Mouse (Mus musculus) liver, postnatal 0 days (tissue): Measurements from ENCODE around the gene Cstf1. TPM values are rescaled to one million over a fixed set of nuclear protein-coding genes. Genes with fewer than 3 reads are reported as not detected.

Experiments
- ATAC-seq: fragments of 200-750 bp; cut with Nextera tagmentation; 2 replicates; pipeline ENCODE4 v1.8.0; 2017; ENCODE audit warnings: mild to moderate bottlenecking, moderate library complexity
- DNase-seq: peaks from one replicate; pipeline ENCODE4 v3.0.0-alpha.2; 2016
- H3K27ac ChIP-seq: fragments of 300-500 bp; sonication (generic); 2 replicates; pipeline ENCODE4 v1.5.1; 2014; ENCODE audit warnings: antibody characterized with exemption, moderate library complexity, mild to moderate bottlenecking, low read depth
- H3K27me3 ChIP-seq: fragments of 300-500 bp; sonication (generic); 2 replicates; pipeline ENCODE4 v1.6.1; 2014; ENCODE audit warnings: low read length, control low read depth, mixed read lengths; ENCODE audit not compliant: insufficient read depth
- H3K36me3 ChIP-seq: fragments of 300-500 bp; sonication (generic); replicated peaks from 2 replicates; pipeline ENCODE4 v1.6.1; 2014; ENCODE audit warnings: mild to moderate bottlenecking, control low read depth, low read length, moderate library complexity, mixed read lengths; ENCODE audit not compliant: insufficient read depth
- H3K4me1 ChIP-seq: fragments of 300-500 bp; sonication (generic); 2 replicates; pipeline ENCODE4 v1.6.1; 2014; ENCODE audit warnings: antibody characterized with exemption, mild to moderate bottlenecking, control low read depth; ENCODE audit not compliant: insufficient read depth
- H3K4me2 ChIP-seq: fragments of 300-500 bp; sonication (generic); 2 replicates; pipeline ENCODE4 v1.6.1; 2014; ENCODE audit warnings: low read depth, mild to moderate bottlenecking, low read length, moderate library complexity, mixed read lengths
- H3K4me3 ChIP-seq: fragments of 300-500 bp; sonication (generic); 2 replicates; pipeline ENCODE4 v1.5.1; 2014; ENCODE audit warnings: low read depth, low read length
- H3K9ac ChIP-seq: fragments of 300-500 bp; sonication (generic); replicated peaks from 2 replicates; pipeline ENCODE4 v1.6.1; 2014; ENCODE audit warnings: mild to moderate bottlenecking, moderate library complexity
- H3K9me3 ChIP-seq: fragments of 300-500 bp; sonication (generic); 2 replicates; pipeline ENCODE4 v1.6.1; 2016; ENCODE audit warnings: mild to moderate bottlenecking, control low read depth, low read length, mixed read lengths
- CTCF ChIP-seq: sonication (generic); IDR thresholded peaks from 2 replicates; pipeline ENCODE4 v1.5.1; 2016; ENCODE audit warnings: antibody characterized with exemption, low read depth
- EP300 ChIP-seq: IDR thresholded peaks from 2 replicates; pipeline ENCODE4 v1.6.1; 2016; ENCODE audit warnings: antibody characterized with exemption, low read depth, mild to moderate bottlenecking
- WGBS: fragments of 180-500 bp; shearing (Covaris S2); extraction: QIAGEN DNeasy Blood & Tissue Kit; methylation state at CpG from one replicate; pipeline ENCODE4 v1.1.7; 2014; ENCODE audit not compliant: insufficient replicate concordance; 5-methylcytosine and 5-hydroxymethylcytosine counted together
- polyA plus RNA-seq: library from polyadenylated mRNA; unstranded; fragments of >200 nt; fragmentation: Nextera tagmentation; extraction: Ambion mirVana; gene quantifications from 2 replicates; pipeline ENCODE4 v1.2.1, GENCODE M21; 2015

Cstf1 gene
- polyA plus RNA-seq = 16.2 and 17.1 TPM in 2 replicates

GRCm38 (mm10) chr2:172370411-172371223, at the start of gene Cstf1, which contains the start of gene Aurka:
Gene Cstf1 (plus strand): TSS chr2:172370681.
Gene Aurka (minus strand): TSS chr2:172370535.
- Histone ChIP-seq H3K4me3 (peak within 1 kb of the TSS; percentile 85), H3K27me3 (no peaks in the 10 kb centered on the region), H3K9ac (peak within 1 kb of the TSS; percentile 90), H3K4me1 (peaks cover 9% of the 10 kb centered on the region; the same call in 1 of the 2 replicates), H3K9me3 (no peaks in the 10 kb centered on the region), H3K4me2 (peak within 1 kb of the TSS; percentile 80), H3K36me3 (peaks cover 52% of the 10 kb centered on the region), H3K27ac (peak within 1 kb of the TSS; percentile 86)
- under 1% methylated on average over 66 of the region's 66 CpGs for WGBS
- no peak for TF ChIP-seq CTCF
- TF ChIP-seq EP300 = peak; percentile 66; the same call in 1 of the 2 replicates
- ATAC-seq = peak; percentile 98
- DNase-seq = peak; percentile 95

- 11% methylated on average over 9 of the region's 9 CpGs for WGBS
- H3K27me3 ChIP-seq = no peaks in the 10 kb centered on the region
- H3K27ac ChIP-seq = no peak overlapping the region
- no peaks in the 10 kb centered on the region for H3K4me1 ChIP-seq
- DNase-seq (peak; percentile 73), ATAC-seq (no peak)
- H3K9ac ChIP-seq = no peak overlapping the region
- H3K4me3 ChIP-seq = no peak overlapping the region
- no peaks in the 10 kb centered on the region for H3K9me3 ChIP-seq
- no peak overlapping the region for H3K4me2 ChIP-seq
- H3K36me3 ChIP-seq = no peaks in the 10 kb centered on the region
- no peak for TF ChIP-seq EP300
- TF ChIP-seq CTCF = no peak
These were observed 49.6 kb upstream of the Cstf1 start for GRCm38 (mm10) chr2:172320878-172321277.

GRCm38 (mm10) chr2:172328248-172328647, 42.2 kb upstream of the Cstf1 start:
- H3K27ac ChIP-seq = no peak overlapping the region
- H3K36me3 ChIP-seq = no peaks in the 10 kb centered on the region
- DNase-seq (no peak), ATAC-seq (no peak)
- TF ChIP-seq CTCF (no peak), EP300 (no peak)
- WGBS = 53% methylated on average over 8 of the region's 8 CpGs
- peaks cover 11% of the 10 kb centered on the region; the same call in 1 of the 2 replicates for H3K27me3 ChIP-seq
- H3K4me1 ChIP-seq = no peaks in the 10 kb centered on the region
- no peak overlapping the region for H3K4me3 ChIP-seq
- H3K4me2 ChIP-seq = no peak overlapping the region
- H3K9me3 ChIP-seq = no peaks in the 10 kb centered on the region
- no peak overlapping the region for H3K9ac ChIP-seq

GRCm38 (mm10) chr2:172329179-172329578, 41.3 kb upstream of the Cstf1 start:
- peak; percentile 77 for DNase-seq

GRCm38 (mm10) chr2:172338206-172338942, 32.1 kb upstream of the Cstf1 start:
- TF ChIP-seq CTCF (no peak), EP300 (no peak)
- no peak overlapping the region for H3K27ac ChIP-seq
- no peaks in the 10 kb centered on the region for H3K36me3 ChIP-seq
- WGBS = 81% methylated on average over 19 of the region's 19 CpGs
- H3K4me3 ChIP-seq = no peak overlapping the region
- H3K9me3 ChIP-seq = no peaks in the 10 kb centered on the region
- DNase-seq (no peak), ATAC-seq (no peak)
- H3K27me3 ChIP-seq = no peaks in the 10 kb centered on the region
- no peaks in the 10 kb centered on the region for H3K4me1 ChIP-seq
- no peak overlapping the region for H3K4me2 ChIP-seq
- H3K9ac ChIP-seq = no peak overlapping the region

More at GRCm38 (mm10) chr2:172329179-172329578, 41.3 kb upstream of the Cstf1 start:
- peak; percentile 89 for TF ChIP-seq CTCF
- no peak for TF ChIP-seq EP300
- Histone ChIP-seq H3K27me3 (peaks cover 11% of the 10 kb centered on the region; the same call in 1 of the 2 replicates), H3K4me1 (no peaks in the 10 kb centered on the region), H3K36me3 (no peaks in the 10 kb centered on the region), H3K9ac (no peak overlapping the region), H3K27ac (no peak overlapping the region), H3K9me3 (no peaks in the 10 kb centered on the region), H3K4me3 (no peak overlapping the region), H3K4me2 (no peak overlapping the region)
- ATAC-seq = peak; percentile 67
- WGBS = 7% methylated on average over 13 of the region's 13 CpGs

GRCm38 (mm10) chr2:172340936-172341335, 29.5 kb upstream of the Cstf1 start:
- WGBS = 57% methylated on average over 3 of the region's 3 CpGs
- no peak overlapping the region for H3K9ac ChIP-seq
- H3K4me1 ChIP-seq = peaks cover 4% of the 10 kb centered on the region; the same call in 1 of the 2 replicates
- TF ChIP-seq CTCF (no peak), EP300 (no peak)
- no peaks in the 10 kb centered on the region for H3K27me3 ChIP-seq
- H3K27ac ChIP-seq = no peak overlapping the region
- no peak for DNase-seq
- H3K36me3 ChIP-seq = no peaks in the 10 kb centered on the region
- no peaks in the 10 kb centered on the region for H3K9me3 ChIP-seq
- H3K4me3 ChIP-seq = no peak overlapping the region
- no peak overlapping the region for H3K4me2 ChIP-seq
- no peak for ATAC-seq
